Mouse (Mus musculus) cortical plate, adult 2 months (tissue): Measurements from ENCODE around the gene Cxcl12.

Source experiments
- CTCF ChIP-seq: fragments of 200-500 bp; IDR thresholded peaks from 2 replicates; pipeline ENCODE4 v1.5.1; 2011; ENCODE audit warnings: mild to moderate bottlenecking, control low read depth, low read length; ENCODE audit not compliant: insufficient read depth; ENCODE audit errors: extremely low read depth
- POLR2A ChIP-seq: fragments of 200-500 bp; IDR thresholded peaks from 2 replicates; pipeline ENCODE4 v1.6.1; 2011; ENCODE audit warnings: mild to moderate bottlenecking, low read length, control low read depth; ENCODE audit not compliant: insufficient read depth; ENCODE audit errors: extremely low read depth

GRCm38 (mm10) chr6:117137735-117138134 lies 30.6 kb upstream of the Cxcl12 start:
- no peak for TF ChIP-seq CTCF
- TF ChIP-seq POLR2A: no peak
